Mouse (Mus musculus) lung, adult 2 months (tissue): ENCODE data around the gene Cox10.

Source experiments
- CTCF ChIP-seq: fragments of 200-500 bp; IDR thresholded peaks from 2 replicates; pipeline ENCODE4 v1.5.1; 2011; ENCODE audit warnings: mild to moderate bottlenecking, low read length, control low read depth; ENCODE audit not compliant: insufficient read depth
- POLR2A ChIP-seq: fragments of 200-500 bp; IDR thresholded peaks from 2 replicates; pipeline ENCODE4 v1.6.1; 2011; ENCODE audit warnings: low read depth, mild to moderate bottlenecking, control low read depth, low read length, borderline replicate concordance; ENCODE audit errors: extremely low read depth

GRCm38 (mm10) chr11:64059305-64059704, 20.0 kb downstream of the Cox10 start:
- no peak for TF ChIP-seq CTCF
- TF ChIP-seq POLR2A: no peak
